Mouse (Mus musculus) liver, embryonic 14.5 days (tissue): ENCODE data around the gene Ffar4.

Experiments
- CTCF ChIP-seq: IDR thresholded peaks from 2 replicates; pipeline ENCODE4 v1.5.1; 2016; ENCODE audit warnings: antibody characterized with exemption, low read depth, control low read depth
- EP300 ChIP-seq: IDR thresholded peaks from 2 replicates; pipeline ENCODE4 v1.6.1; 2016; ENCODE audit warnings: antibody characterized with exemption, low read depth

- TF ChIP-seq CTCF (no peak), EP300 (no peak)
Measured at GRCm38 (mm10) chr19:38089358-38089757, 7.5 kb upstream of the Ffar4 start.
